Mouse (Mus musculus) left cerebral cortex, adult 11 months (tissue): ENCODE results near the gene Btn1a1.

Experiments
- DNase-seq: peaks from one replicate; pipeline ENCODE4 v3.0.0; 2022; ENCODE audit warnings: low spot score

The Btn1a1 gene

GRCm38 (mm10) chr13:23422351-23422750, 43.4 kb downstream of the Btn1a1 start:
- DNase-seq: no peak

GRCm38 (mm10) chr13:23412630-23413521, 52.8 kb downstream of the Btn1a1 start:
- no peak for DNase-seq

GRCm38 (mm10) chr13:23412211-23412629, 53.5 kb downstream of the Btn1a1 start:
- DNase-seq: no peak

GRCm38 (mm10) chr13:23411311-23412210, 54.1 kb downstream of the Btn1a1 start:
- DNase-seq: no peak

GRCm38 (mm10) chr13:23410632-23411031, 55.1 kb downstream of the Btn1a1 start:
- no peak for DNase-seq
